Mouse (Mus musculus) CD4-positive naive resting alpha-beta T cell, adult 76 days (primary cell): Measurements from ENCODE around the gene Gm39115. TPM values are rescaled to one million over a fixed set of nuclear protein-coding genes. Genes with fewer than 3 reads are reported as not detected.

ENCODE experiments used
- total RNA-seq: library from RNA; stranded (reverse); gene quantifications from one replicate; pipeline ENCODE4 v1.2.4, GENCODE M21; 2023

Gene Gm39115
- not detected for total RNA-seq

DNA sequence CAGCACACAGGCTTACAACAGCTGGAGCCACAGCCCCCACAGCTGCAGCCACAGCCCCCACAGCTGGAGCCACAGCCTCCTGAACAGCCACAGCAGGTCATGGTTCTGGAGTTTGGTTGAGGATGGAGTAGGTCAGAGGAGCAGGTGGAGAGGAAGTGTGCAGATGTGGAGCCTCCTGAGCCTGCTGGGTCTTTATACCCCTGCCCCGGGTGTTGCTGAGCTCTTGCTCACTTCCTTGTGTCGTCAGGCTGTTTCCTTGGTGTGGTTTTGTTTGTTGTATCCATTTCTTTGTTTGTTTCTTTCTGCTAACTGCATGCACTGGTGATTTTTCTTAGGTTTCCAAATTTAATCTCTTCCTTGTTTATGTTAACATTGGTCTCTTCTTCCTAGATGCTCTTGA, at the start of gene Gm39115:
Gene Gm39115 (minus strand): TSS at position 101 of the 400 bp plus-strand sequence.

DNA sequence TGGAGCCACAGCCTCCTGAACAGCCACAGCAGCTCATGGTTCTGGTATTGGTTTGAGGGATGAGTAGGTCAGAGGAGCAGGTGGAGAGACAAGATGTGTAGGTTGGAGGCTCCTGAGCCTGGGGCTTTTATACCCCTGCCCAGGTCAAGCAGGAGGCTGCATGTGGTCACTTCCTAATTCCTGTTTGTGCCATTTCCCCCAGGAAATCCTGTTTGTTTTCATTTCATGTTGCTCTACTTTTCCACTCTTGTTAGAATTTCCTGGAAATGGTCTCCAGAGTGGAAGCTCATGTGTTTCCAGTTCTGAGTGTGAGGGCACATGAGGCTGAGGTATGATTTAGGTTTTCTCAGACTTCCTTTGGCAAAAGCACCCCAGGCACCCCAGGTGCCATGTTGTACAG, 40.1 kb upstream of the Gm39115 start, which contains the start of gene Krtap5-2:
Gene Krtap5-2 (minus strand): TSS at position 101 of the 400 bp plus-strand sequence.

DNA sequence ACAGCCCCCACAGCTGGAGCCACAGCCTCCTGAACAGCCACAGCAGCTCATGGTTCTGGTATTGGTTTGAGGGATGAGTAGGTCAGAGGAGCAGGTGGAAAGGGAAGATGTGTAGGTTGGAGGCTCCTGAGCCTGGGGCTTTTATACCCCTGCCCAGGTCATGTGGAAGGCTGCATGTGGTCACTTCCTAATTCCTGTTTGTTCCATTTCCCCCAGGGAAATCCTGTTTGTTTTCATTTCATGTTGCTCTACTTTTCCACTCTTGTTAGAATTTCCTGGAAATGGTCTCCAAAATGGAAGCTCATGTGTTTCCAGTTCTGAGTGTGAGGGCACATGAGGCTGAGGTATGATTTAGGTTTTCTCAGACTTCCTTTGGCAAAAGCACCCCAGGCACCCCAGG, 29.8 kb upstream of the Gm39115 start, which contains the start of gene Gm4553:
Gene Gm4553 (minus strand): TSS at position 101 of the 400 bp plus-strand sequence.

DNA sequence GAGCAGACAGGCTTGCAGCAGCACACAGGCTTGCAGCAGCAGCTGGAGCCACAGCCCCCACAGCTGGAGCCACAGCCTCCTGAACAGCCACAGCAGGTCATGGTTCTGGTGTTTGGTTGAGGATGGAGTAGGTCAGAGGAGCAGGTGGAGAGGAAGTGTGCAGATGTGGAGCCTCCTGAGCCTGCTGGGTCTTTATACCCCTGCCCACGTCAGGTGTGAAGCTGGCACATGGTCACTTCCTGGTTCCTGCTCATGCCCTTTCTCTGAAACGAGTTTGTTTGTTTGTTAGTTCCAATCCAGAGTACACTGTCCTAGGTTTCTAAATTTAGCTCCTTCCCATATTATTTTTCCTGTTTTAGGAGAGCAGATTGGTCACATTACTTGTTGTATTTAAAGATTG, 21.2 kb upstream of the Gm39115 start, which contains the start of gene Gm29735:
Gene Gm29735 (minus strand): TSS at position 101 of the 400 bp plus-strand sequence.

DNA sequence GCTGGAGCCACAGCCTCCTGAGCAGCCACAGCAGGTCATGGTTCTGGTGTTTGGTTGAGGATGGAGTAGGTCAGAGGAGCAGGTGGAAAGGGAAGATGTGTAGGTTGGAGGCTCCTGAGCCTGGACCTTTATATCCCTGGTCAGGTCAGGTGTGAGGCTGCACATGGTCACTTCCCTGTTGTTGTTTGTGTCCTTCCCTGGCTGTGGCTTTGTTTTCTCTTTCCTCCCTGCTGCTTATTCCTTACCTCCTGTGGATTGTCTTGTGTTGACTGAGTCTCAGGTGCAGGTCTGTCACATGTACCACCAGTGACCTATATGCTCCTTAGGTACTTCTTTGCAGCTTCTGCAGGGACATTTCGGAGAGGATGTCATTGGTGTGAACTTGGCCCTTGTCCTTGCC, 8.7 kb upstream of the Gm39115 start, which contains the start of gene Gm45337:
Gene Gm45337 (minus strand): TSS at position 101 of the 400 bp plus-strand sequence.

DNA sequence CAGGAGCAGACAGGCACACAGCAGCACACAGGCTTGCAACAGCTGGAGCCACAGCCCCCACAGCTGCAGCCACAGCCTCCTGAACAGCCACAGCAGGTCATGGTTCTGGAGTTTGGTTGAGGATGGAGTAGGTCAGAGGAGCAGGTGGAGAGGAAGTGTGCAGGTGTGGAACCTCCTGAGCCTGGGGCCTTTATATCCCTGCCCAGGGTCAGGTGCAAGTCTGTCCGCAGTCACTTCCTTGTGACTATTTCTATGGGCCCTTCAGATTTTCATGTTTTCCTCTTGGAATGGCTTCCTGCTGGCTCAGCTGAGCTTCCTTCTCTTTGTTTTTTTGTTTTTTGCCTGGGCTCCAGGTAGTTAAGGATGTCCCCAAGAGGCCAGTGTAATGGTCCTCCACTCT, 15.2 kb downstream of the Gm39115 start, which contains the start of gene Gm45618:
Gene Gm45618 (minus strand): TSS at position 101 of the 400 bp plus-strand sequence.

DNA sequence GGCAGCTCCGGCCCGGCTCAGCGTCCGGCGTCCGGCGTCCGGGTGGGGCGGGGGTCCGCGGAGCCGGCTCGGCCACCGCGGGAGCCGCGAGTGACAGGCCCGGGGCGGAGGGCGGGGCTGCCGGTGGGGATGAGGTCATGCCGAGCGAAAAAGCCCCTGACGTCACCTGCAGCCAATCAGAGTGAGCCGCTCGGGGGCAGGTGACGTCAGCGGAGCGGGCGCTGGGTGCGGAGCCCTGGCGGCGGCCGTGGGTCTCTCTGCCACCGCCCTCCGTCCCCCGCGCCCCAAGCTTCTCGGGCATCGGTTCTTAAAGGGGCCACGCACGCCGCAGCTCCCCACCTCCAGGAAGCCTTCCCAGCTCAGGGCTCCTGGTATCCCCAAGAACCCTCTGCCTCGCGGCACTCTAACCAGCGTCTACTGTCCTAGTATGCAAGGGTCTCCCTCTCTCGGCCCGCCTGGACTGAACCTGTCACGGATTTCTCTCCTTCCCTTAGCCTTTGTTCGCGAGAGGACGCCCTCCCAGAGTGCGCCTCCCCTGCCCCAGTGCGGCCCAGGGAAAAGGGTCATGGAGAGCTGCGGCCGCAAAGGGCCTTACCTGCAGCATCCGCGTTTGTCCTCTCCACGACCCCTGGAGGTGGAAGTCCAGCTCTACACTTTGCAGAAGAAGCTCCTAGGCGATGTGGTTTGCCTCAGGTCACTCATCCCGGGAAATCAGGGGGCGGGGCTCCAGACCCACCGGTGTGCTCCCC, 40.5 kb downstream of the Gm39115 start, which contains the start of gene Dusp8:
Gene Dusp8 (minus strand): TSS at position 661 of the 749 bp plus-strand sequence.

Other genes with a start within 250 kb of the Gm39115 start
- gene Tollip, start 217.5 kb downstream of the Gm39115 start, total RNA-seq = 73.4 TPM
- gene Brsk2, start 186.3 kb downstream of the Gm39115 start, total RNA-seq = not detected
- 82.7 TPM for gene Mob2, start 75.0 kb downstream of the Gm39115 start, total RNA-seq
- 7.7 TPM for gene Dusp8, start 40.2 kb downstream of the Gm39115 start, total RNA-seq
- not detected for gene Gm45618, start 15.3 kb downstream of the Gm39115 start, total RNA-seq
- gene Gm45337, start 8.6 kb upstream of the Gm39115 start, total RNA-seq = not detected
- gene Gm29735, start 21.1 kb upstream of the Gm39115 start, total RNA-seq = not detected
- gene Gm4553, start 29.7 kb upstream of the Gm39115 start, total RNA-seq = not detected
- gene Krtap5-2, start 40.0 kb upstream of the Gm39115 start, total RNA-seq = not detected
- not detected for gene Gm10153, start 54.4 kb upstream of the Gm39115 start, total RNA-seq
- gene Krtap5-3, start 65.3 kb upstream of the Gm39115 start, total RNA-seq = not detected
- gene Gm7579, start 75.8 kb upstream of the Gm39115 start, total RNA-seq = not detected
- not detected for gene Krtap5-5, start 93.9 kb upstream of the Gm39115 start, total RNA-seq
- gene Gm40460, start 105.0 kb upstream of the Gm39115 start, total RNA-seq = not detected
- gene Gm2431, start 122.3 kb upstream of the Gm39115 start, total RNA-seq = not detected
- gene Gm4559, start 138.3 kb upstream of the Gm39115 start, total RNA-seq = not detected
- not detected for gene Krtap5-1, start 161.1 kb upstream of the Gm39115 start, total RNA-seq
- not detected for gene Krtap5-4, start 167.5 kb upstream of the Gm39115 start, total RNA-seq
- gene Ifitm10, start 237.7 kb upstream of the Gm39115 start, total RNA-seq = 4.6 TPM
- 3.8 TPM for gene Gm49369, start 246.6 kb upstream of the Gm39115 start, total RNA-seq